Mouse (Mus musculus) megakaryocyte, embryonic 14.5 days (primary cell): Measurements from ENCODE around the gene Mnd1. TPM values are rescaled to one million over a fixed set of nuclear protein-coding genes. Genes with fewer than 3 reads are reported as not detected.

Experiments
- H3K27me3 ChIP-seq: replicated peaks from 2 replicates; pipeline ENCODE3; 2012; ENCODE audit warnings: inconsistent platforms
- H3K36me3 ChIP-seq: replicated peaks from 2 replicates; pipeline ENCODE3; 2012; ENCODE audit warnings: low read length, inconsistent platforms, mixed read lengths
- H3K4me1 ChIP-seq: 2 replicates; pipeline ENCODE4 v1.6.1; 2012; ENCODE audit warnings: inconsistent platforms
- H3K4me3 ChIP-seq: replicated peaks from 2 replicates; pipeline ENCODE3; 2012; ENCODE audit warnings: moderate library complexity, mild to moderate bottlenecking, inconsistent platforms
- H3K9me3 ChIP-seq: 2 replicates; pipeline ENCODE4 v1.6.1; 2012; ENCODE audit warnings: inconsistent platforms
- FLI1 ChIP-seq: IDR thresholded peaks from 2 replicates; pipeline ENCODE4 v1.6.1; 2012; ENCODE audit warnings: low read length, inconsistent platforms, mixed read lengths
- GATA1 ChIP-seq: IDR thresholded peaks from 3 replicates; pipeline ENCODE4 v1.6.1; 2012; ENCODE audit warnings: mixed read lengths, low read length, inconsistent platforms, borderline replicate concordance
- polyA plus RNA-seq: library from polyadenylated mRNA; stranded (reverse); fragments of >175 nt; gene quantifications from 2 replicates; pipeline ENCODE4 v1.2.3, GENCODE M21; 2012; ENCODE audit warnings: low replicate concordance; ENCODE audit not compliant: insufficient read depth

Gene Mnd1
- polyA plus RNA-seq, 1 experiment = 2.8 TPM

DNA sequence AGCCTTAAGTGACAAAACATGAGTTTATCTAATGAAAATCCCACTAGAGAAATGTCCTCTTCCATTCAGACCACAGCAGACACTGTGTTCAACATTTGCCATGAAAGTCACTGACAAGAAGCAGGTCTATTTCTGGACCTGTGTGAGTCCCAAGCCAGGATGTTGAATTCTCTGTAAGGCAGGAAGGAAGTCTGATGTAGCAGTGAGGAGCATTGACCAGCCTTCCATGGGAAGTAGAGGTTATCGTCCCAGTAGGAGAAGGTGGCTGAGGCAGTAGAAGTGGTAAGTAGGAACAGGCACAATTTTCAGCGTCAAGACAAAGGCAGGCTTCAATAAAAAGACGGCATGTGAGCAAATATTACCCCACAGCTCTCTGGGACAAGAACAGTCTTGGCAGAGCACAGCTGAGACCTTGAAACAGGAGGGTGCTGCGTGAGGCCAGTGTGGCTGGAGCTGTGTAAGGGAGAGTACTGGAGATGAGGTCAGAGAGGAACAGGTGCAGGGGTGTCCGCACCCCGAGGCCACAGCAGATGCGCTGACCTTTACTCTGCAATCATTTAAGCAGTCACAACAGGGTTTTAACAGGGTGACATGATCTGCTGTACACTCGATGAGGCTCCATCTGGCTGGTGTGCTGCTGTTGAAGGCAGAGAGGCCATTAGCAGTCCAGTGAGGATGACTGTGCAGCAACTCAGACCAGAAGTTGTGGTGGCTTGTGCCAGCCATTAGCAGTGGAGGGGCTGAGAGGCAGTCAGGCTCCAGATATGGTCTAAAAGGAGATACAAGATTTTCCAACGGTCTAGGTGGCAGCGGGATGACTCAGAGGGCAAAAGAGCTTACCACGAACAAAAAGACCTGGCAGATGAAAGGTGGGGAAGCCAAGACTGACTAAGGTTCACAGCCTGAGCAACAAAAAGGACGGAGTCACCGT lies 93.8 kb downstream of the Mnd1 start:
- H3K36me3 ChIP-seq = no peaks in the 10 kb centered on the region
- no peak for TF ChIP-seq GATA1
- H3K27me3 ChIP-seq = no peaks in the 10 kb centered on the region
- peak overlapping the region; percentile 76 for H3K4me3 ChIP-seq
- peaks cover 21% of the 10 kb centered on the region for H3K9me3 ChIP-seq
- H3K4me1 ChIP-seq = peaks cover 23% of the 10 kb centered on the region

GRCm38 (mm10) chr3:84060946-84061345 lies 94.6 kb downstream of the Mnd1 start:
- H3K4me3 ChIP-seq = no peak overlapping the region
- peaks cover 21% of the 10 kb centered on the region for H3K9me3 ChIP-seq
- no peaks in the 10 kb centered on the region for H3K27me3 ChIP-seq
- no peaks in the 10 kb centered on the region for H3K36me3 ChIP-seq
- TF ChIP-seq FLI1 = no peak
- no peak for TF ChIP-seq GATA1
- peaks cover 23% of the 10 kb centered on the region for H3K4me1 ChIP-seq

GRCm38 (mm10) chr3:84060128-84060527 lies 95.5 kb downstream of the Mnd1 start:
- Histone ChIP-seq H3K4me1 (peaks cover 23% of the 10 kb centered on the region), H3K9me3 (peaks cover 23% of the 10 kb centered on the region), H3K36me3 (no peaks in the 10 kb centered on the region), H3K27me3 (no peaks in the 10 kb centered on the region), H3K4me3 (no peak overlapping the region)
- no peak for TF ChIP-seq FLI1
- TF ChIP-seq GATA1 = no peak

- H3K36me3 ChIP-seq = no peaks in the 10 kb centered on the region
- no peak overlapping the region for H3K4me3 ChIP-seq
- TF ChIP-seq GATA1 = no peak
- TF ChIP-seq FLI1 = no peak
- peaks cover 25% of the 10 kb centered on the region for H3K9me3 ChIP-seq
- H3K4me1 ChIP-seq = peaks cover 23% of the 10 kb centered on the region
- H3K27me3 ChIP-seq = no peaks in the 10 kb centered on the region
Observed at GRCm38 (mm10) chr3:84059676-84060075, 95.9 kb downstream of the Mnd1 start.

DNA sequence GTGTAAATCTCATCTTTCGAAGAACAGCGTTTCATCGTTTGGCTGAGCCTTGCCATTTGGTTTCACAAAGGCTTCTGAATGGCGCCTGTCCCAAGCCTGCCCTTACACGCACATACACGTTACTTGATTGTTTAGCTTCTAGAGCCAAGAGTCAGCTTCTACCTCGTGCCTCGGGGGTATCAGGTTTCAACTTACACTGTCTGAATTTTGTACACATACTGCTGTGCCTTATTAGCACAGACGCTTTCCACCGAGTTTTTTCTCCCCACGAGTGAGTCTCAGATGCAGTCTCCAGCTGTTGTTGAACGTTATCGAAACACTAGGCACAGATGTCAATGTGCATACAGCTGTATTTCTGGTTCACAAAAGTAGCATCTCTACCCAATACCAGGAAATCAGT lies 96.3 kb downstream of the Mnd1 start:
- Histone ChIP-seq H3K9me3 (peaks cover 22% of the 10 kb centered on the region), H3K4me1 (peaks cover 23% of the 10 kb centered on the region), H3K36me3 (no peaks in the 10 kb centered on the region), H3K4me3 (no peak overlapping the region), H3K27me3 (no peaks in the 10 kb centered on the region)
- TF ChIP-seq GATA1 (no peak), FLI1 (no peak)

DNA sequence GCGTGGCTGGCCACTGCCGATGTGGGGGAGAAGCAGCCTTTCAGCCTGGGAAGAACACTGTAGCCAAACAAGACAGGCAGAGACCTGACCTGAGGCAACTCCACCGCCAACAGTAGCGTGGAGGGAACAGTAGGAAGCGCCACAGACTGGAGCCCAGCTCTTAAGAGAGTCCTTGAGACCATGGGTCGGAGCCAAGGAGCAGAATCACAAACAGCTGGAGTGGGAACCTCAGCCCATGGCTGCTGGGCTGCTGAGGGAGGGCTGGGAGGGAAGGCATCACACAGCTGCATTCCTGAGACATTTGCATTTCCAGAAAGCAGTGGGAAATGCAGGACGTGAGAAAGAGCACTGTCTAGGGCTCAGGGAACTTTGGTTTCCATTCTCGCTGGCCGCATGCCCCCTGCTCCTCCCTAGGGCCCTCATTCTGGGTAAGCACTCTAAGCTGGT lies 106.8 kb downstream of the Mnd1 start:
- TF ChIP-seq FLI1 (no peak), GATA1 (no peak)
- H3K27me3 ChIP-seq = peaks cover 4% of the 10 kb centered on the region
- H3K4me1 ChIP-seq = peaks cover 10% of the 10 kb centered on the region
- H3K36me3 ChIP-seq = no peaks in the 10 kb centered on the region
- H3K4me3 ChIP-seq = no peak overlapping the region
- H3K9me3 ChIP-seq = peaks cover 4% of the 10 kb centered on the region

DNA sequence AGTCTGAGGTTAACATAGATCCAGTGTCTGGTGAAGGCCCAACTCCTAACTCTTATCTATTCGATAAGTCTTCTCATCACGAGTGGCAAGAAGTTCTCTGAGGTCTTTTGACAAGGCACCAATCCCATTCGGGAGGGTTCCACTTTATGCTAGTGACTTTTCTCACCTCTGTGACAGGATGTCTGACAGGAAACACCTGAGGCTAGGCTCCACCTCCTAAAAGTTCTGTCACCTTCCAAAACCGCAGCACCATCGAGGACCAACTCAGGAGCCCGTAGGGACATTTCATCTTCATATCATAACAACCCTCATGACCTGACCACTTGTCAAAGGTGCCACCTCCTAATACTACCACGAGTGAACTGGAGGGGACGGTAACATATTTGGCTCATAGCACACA lies 109.4 kb downstream of the Mnd1 start:
- Histone ChIP-seq H3K4me1 (peaks cover 25% of the 10 kb centered on the region), H3K9me3 (no peaks in the 10 kb centered on the region), H3K36me3 (no peaks in the 10 kb centered on the region), H3K4me3 (no peak overlapping the region), H3K27me3 (peaks cover 4% of the 10 kb centered on the region)
- TF ChIP-seq GATA1 (no peak), FLI1 (no peak)

DNA sequence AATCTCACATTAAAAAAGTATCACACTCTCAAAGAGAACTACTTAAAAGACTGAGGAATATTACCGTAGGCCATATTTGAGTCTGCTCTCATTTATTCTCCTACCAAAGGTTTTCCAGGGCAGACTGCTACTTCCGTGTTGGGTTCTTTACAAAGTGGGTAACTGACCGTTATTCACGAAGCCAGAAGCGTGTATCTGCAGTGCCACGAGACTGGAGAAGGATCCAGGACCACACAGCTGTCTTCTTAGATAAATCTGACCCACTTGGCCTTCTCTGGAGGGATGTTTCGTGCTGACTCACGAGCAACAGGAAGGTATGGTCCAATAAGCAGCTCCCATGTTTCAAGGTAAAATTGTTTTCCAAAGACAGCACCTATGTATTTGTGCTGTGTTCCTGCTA lies 113.8 kb downstream of the Mnd1 start:
- peaks cover 12% of the 10 kb centered on the region for H3K36me3 ChIP-seq
- no peaks in the 10 kb centered on the region for H3K27me3 ChIP-seq
- no peaks in the 10 kb centered on the region for H3K9me3 ChIP-seq
- H3K4me3 ChIP-seq = peak overlapping the region; percentile 59
- H3K4me1 ChIP-seq = peaks cover 46% of the 10 kb centered on the region
- TF ChIP-seq GATA1 = no peak
- TF ChIP-seq FLI1 = no peak

DNA sequence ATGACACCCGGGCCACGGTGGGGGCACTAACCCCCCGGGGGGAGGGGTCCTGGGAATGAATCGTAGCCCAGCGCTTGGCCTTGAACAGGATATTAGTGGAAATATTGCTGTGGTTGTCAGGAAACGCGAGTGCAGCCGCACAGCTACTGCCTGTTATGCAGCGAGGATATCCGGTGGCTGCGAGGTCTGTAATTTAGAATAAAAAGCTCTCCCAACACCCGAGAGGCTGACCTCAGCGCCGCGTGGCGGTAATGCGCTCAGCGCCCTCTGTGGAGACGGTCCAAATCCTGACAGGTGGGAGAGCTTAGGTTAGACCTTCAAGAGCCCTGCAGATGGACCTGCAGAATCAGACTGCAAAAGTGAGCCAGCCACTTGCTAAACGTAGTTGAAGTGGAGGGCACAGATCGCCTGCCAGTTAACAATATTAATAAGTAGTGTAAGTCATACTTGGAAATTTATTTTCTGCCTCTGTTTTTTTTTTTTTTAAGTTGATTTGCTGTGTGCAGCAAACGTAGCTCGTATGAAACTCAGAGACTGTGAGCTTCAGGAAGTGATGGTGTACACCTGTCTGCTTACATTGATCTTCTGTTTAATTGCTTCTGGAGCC lies 115.0 kb downstream of the Mnd1 start:
- H3K4me3 ChIP-seq = peak overlapping the region; percentile 91
- TF ChIP-seq GATA1 = no peak
- 0 out of 2 replicates have a peak, but pooled peaks have one; percentile 42 for TF ChIP-seq FLI1
- no peaks in the 10 kb centered on the region for H3K9me3 ChIP-seq
- no peaks in the 10 kb centered on the region for H3K27me3 ChIP-seq
- H3K36me3 ChIP-seq = peaks cover 14% of the 10 kb centered on the region
- H3K4me1 ChIP-seq = peaks cover 58% of the 10 kb centered on the region

DNA sequence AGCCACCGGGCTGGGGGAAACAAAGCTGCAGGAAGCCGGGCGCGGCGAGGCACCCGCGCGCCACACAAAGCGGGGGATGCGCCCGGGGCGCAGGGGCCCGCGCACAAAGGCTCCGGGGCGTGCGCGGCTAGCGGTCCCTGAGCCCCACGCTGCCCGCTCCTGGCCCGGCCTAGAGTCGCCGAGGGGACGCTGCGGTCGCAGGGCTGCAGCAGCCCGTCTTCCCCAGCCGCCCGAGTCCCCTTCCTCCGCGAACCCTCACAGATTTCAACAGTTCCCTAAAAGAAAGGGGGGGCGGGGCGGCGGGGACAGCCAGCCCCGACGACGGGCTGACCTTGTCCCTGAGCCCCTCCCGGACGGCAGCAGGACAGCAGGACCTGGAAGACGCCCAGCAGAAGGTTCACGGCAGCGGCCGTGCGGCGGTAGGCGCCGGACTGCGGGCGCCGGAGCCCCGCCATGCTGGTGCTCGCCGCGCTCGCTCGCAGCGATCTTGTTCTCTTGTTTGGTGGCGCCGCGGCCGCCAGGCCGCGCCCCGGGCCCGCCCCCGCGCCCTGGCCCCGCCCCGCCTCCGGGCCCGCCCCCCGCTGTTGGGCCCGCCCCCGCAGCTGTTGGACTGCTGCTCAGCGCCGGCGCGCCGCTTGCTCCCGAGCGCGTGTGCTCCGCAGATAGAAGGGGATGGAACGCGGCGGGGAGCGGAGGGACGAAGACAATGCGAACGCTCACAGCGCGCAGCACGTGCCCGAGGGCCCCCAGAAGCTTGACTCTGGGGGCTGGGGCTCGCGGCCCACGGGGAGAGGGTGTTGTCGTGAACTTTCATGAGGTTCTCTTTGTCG lies 115.7 kb downstream of the Mnd1 start, which contains the start of gene Tmem131l:
TSS of gene Tmem131l (minus strand) at position 530 of the 830 bp plus-strand sequence.
- Histone ChIP-seq H3K4me1 (peaks cover 65% of the 10 kb centered on the region), H3K36me3 (peaks cover 19% of the 10 kb centered on the region), H3K27me3 (no peaks in the 10 kb centered on the region), H3K9me3 (no peaks in the 10 kb centered on the region), H3K4me3 (peak within 1 kb of the TSS; percentile 91)
- TF ChIP-seq FLI1 = no peak
